Mouse (Mus musculus) heart, embryonic 15.5 days (tissue): ENCODE data around the gene Cpne6. TPM values are rescaled to one million over a fixed set of nuclear protein-coding genes. Genes with fewer than 3 reads are reported as not detected.
A peak's percentile ranks its signal among the peaks of the same experiment; 100 is the strongest.

Experiments used
- ATAC-seq: fragments of 200-750 bp; cut with Nextera tagmentation; replicated peaks from 2 replicates; pipeline ENCODE4 v1.8.0; 2017; ENCODE audit warnings: low read depth, moderate TSS enrichment; ENCODE audit not compliant: insufficient number of reproducible peaks, insufficient read depth, low FRiP score
- H3K27ac ChIP-seq: fragments of 300-500 bp; sonication (generic); 2 replicates; pipeline ENCODE4 v1.5.1; 2015; ENCODE audit warnings: mild to moderate bottlenecking, inconsistent platforms
- H3K27me3 ChIP-seq: fragments of 300-500 bp; sonication (generic); 2 replicates; pipeline ENCODE4 v1.6.1; 2015; ENCODE audit warnings: inconsistent platforms
- H3K36me3 ChIP-seq: fragments of 300-500 bp; sonication (generic); 2 replicates; pipeline ENCODE4 v1.6.1; 2015; ENCODE audit warnings: mild to moderate bottlenecking, inconsistent platforms
- H3K4me1 ChIP-seq: fragments of 300-500 bp; sonication (generic); replicated peaks from 2 replicates; pipeline ENCODE4 v1.6.1; 2015; ENCODE audit warnings: inconsistent platforms
- H3K4me2 ChIP-seq: fragments of 300-500 bp; sonication (generic); 2 replicates; pipeline ENCODE4 v1.6.1; 2015; ENCODE audit warnings: inconsistent platforms, mild to moderate bottlenecking, moderate library complexity
- H3K4me3 ChIP-seq: fragments of 300-500 bp; sonication (generic); 2 replicates; pipeline ENCODE4 v1.5.1; 2015; ENCODE audit warnings: mild to moderate bottlenecking, inconsistent platforms
- H3K9ac ChIP-seq: fragments of 300-500 bp; sonication (generic); 2 replicates; pipeline ENCODE4 v1.6.1; 2015; ENCODE audit warnings: mild to moderate bottlenecking, inconsistent platforms
- H3K9me3 ChIP-seq: fragments of 300-500 bp; sonication (generic); replicated peaks from 2 replicates; pipeline ENCODE4 v1.6.1; 2016; ENCODE audit warnings: inconsistent platforms
- WGBS: fragments of 180-500 bp; shearing (Covaris S2); methylation state at CpG from one replicate; pipeline ENCODE4 v1.1.7; 2015; ENCODE audit warnings: mixed read lengths; 5-methylcytosine and 5-hydroxymethylcytosine counted together
- polyA plus RNA-seq: library from polyadenylated mRNA; unstranded; fragments of >200 nt; fragmentation: Nextera tagmentation; extraction: Ambion mirVana; gene quantifications from 2 replicates; pipeline ENCODE4 v1.2.1, GENCODE M21; 2015

Gene Cpne6
- polyA plus RNA-seq, 1 experiment from 2014 or later = 0.30 TPM

DNA sequence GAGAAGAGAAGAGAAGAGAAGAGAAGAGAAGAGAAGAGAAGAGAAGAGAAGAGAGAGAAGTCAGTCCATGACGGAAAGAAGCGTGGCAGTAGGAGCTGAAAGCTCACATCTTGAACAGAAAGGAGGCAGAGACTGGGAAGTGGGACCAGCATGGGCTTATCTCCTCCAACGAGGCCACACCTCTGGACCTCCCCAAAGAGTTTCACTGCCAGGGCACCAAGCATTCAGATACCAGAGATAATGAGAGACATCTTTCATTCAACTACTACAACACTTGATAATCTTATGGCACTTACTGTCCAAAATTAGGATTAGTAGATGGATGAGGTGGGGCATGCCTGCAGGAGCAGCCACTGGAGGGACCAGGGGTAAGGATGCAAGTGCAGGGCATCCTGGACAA is 45.5 kb downstream of the Cpne6 start:
- H3K27me3 ChIP-seq = no peaks in the 10 kb centered on the region
- ATAC-seq = no peak
- no peak overlapping the region for H3K4me2 ChIP-seq
- H3K4me1 ChIP-seq = peaks cover 6% of the 10 kb centered on the region
- H3K9ac ChIP-seq = no peak overlapping the region
- H3K36me3 ChIP-seq = peaks cover under 1% of the 10 kb centered on the region; the same call in 1 of the 2 replicates
- H3K4me3 ChIP-seq = no peak overlapping the region
- WGBS = 44% methylated on average over 3 of the region's 3 CpGs
- H3K27ac ChIP-seq = no peak overlapping the region
- H3K9me3 ChIP-seq = no peaks in the 10 kb centered on the region

GRCm38 (mm10) chr14:55557003-55557402 is 46.8 kb downstream of the Cpne6 start:
- H3K27me3 ChIP-seq = no peaks in the 10 kb centered on the region
- H3K9ac ChIP-seq = no peak overlapping the region
- no peaks in the 10 kb centered on the region for H3K9me3 ChIP-seq
- H3K36me3 ChIP-seq = no peaks in the 10 kb centered on the region
- H3K4me2 ChIP-seq = no peak overlapping the region
- ATAC-seq = no peak
- no peak overlapping the region; the same call in 1 of the 2 replicates for H3K27ac ChIP-seq
- peaks cover 17% of the 10 kb centered on the region for H3K4me1 ChIP-seq
- no peak overlapping the region for H3K4me3 ChIP-seq
- WGBS = 26% methylated on average over 5 of the region's 5 CpGs

GRCm38 (mm10) chr14:55557587-55557986 is 47.3 kb downstream of the Cpne6 start:
- WGBS = 73% methylated on average over 3 of the region's 3 CpGs
- no peak for ATAC-seq
- Histone ChIP-seq H3K4me1 (peaks cover 21% of the 10 kb centered on the region), H3K9me3 (no peaks in the 10 kb centered on the region), H3K27ac (peak overlapping the region; percentile 12; the same call in 1 of the 2 replicates), H3K27me3 (no peaks in the 10 kb centered on the region), H3K36me3 (no peaks in the 10 kb centered on the region), H3K4me2 (no peak overlapping the region), H3K9ac (no peak overlapping the region), H3K4me3 (no peak overlapping the region)

GRCm38 (mm10) chr14:55558740-55559448 is 48.6 kb downstream of the Cpne6 start:
- Histone ChIP-seq H3K4me3 (0 out of 2 replicates have a peak overlapping the region, but pooled peaks have one; percentile 73), H3K36me3 (peaks cover 6% of the 10 kb centered on the region; the same call in 1 of the 2 replicates), H3K4me1 (peaks cover 21% of the 10 kb centered on the region), H3K27me3 (no peaks in the 10 kb centered on the region), H3K9ac (no peak overlapping the region), H3K9me3 (no peaks in the 10 kb centered on the region), H3K4me2 (peak overlapping the region; percentile 66), H3K27ac (peak overlapping the region; percentile 99)
- 53% methylated on average over 6 of the region's 6 CpGs for WGBS
- ATAC-seq = no peak

GRCm38 (mm10) chr14:55559799-55560201 is 49.6 kb downstream of the Cpne6 start, which contains the start of gene Dcaf11:
Dcaf11 (plus strand) TSS chr14:55560006.
- ATAC-seq = peak; percentile 82
- peak within 1 kb of the TSS; percentile 73 for H3K4me3 ChIP-seq
- WGBS = under 1% methylated on average over 27 of the region's 27 CpGs

GRCm38 (mm10) chr14:55560202-55561073 is 50.2 kb downstream of the Cpne6 start, which contains the start of gene A730061H03Rik:
A730061H03Rik (minus strand) TSS chr14:55560406.
- Histone ChIP-seq H3K4me3 (peak within 1 kb of the TSS; percentile 73), H3K27me3 (no peaks in the 10 kb centered on the region), H3K4me1 (peaks cover 21% of the 10 kb centered on the region), H3K9me3 (no peaks in the 10 kb centered on the region), H3K9ac (peak within 1 kb of the TSS; percentile 81), H3K27ac (peak within 1 kb of the TSS; percentile 99), H3K36me3 (peaks cover 20% of the 10 kb centered on the region), H3K4me2 (peak within 1 kb of the TSS; percentile 66)
- ATAC-seq = peak; percentile 95
- under 1% methylated on average over 51 of the region's 51 CpGs for WGBS

More at GRCm38 (mm10) chr14:55559799-55560201, 49.6 kb downstream of the Cpne6 start, which contains the start of gene Dcaf11:
- Histone ChIP-seq H3K27ac (peak within 1 kb of the TSS; percentile 99), H3K4me2 (peak within 1 kb of the TSS; percentile 66), H3K4me1 (peaks cover 21% of the 10 kb centered on the region), H3K36me3 (peaks cover 15% of the 10 kb centered on the region), H3K27me3 (no peaks in the 10 kb centered on the region), H3K9me3 (no peaks in the 10 kb centered on the region), H3K9ac (peak within 1 kb of the TSS; percentile 81)

GRCm38 (mm10) chr14:55561860-55562259 is 51.6 kb downstream of the Cpne6 start:
- no peaks in the 10 kb centered on the region for H3K9me3 ChIP-seq
- no peak overlapping the region for H3K4me2 ChIP-seq
- H3K9ac ChIP-seq = no peak overlapping the region
- no peak overlapping the region for H3K4me3 ChIP-seq
- no peak for ATAC-seq
- no peaks in the 10 kb centered on the region for H3K27me3 ChIP-seq
- peaks cover 21% of the 10 kb centered on the region for H3K4me1 ChIP-seq
- no peak overlapping the region for H3K27ac ChIP-seq
- WGBS = 86% methylated on average over 10 of the region's 10 CpGs
- H3K36me3 ChIP-seq = peaks cover 34% of the 10 kb centered on the region

DNA sequence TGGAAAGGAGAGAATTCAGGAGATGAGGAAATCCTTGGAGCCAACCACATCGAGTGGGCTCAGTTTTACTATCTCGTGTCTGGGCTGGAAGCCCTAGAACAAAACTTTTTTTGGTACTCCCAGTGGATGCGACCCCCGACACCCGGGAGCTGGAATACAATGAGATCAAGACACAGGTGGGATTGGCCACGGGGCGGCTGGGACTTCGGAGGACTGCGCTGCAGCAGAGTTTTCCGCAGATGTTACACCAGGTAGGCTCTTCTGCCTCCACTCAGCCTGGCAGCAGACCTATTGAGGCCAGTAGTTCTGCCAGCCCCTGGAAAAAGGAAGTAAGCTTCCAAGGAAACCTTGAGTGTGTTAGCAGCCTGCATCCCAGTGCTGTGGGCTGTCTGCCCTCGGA is 53.0 kb downstream of the Cpne6 start:
- Histone ChIP-seq H3K4me1 (peaks cover 17% of the 10 kb centered on the region), H3K9ac (no peak overlapping the region), H3K9me3 (no peaks in the 10 kb centered on the region), H3K36me3 (peaks cover 48% of the 10 kb centered on the region), H3K27ac (no peak overlapping the region), H3K27me3 (no peaks in the 10 kb centered on the region), H3K4me2 (no peak overlapping the region), H3K4me3 (no peak overlapping the region)
- 83% methylated on average over 11 of the region's 11 CpGs for WGBS
- no peak for ATAC-seq

GRCm38 (mm10) chr14:55565748-55566147 is 55.5 kb downstream of the Cpne6 start:
- H3K36me3 ChIP-seq = peaks cover 57% of the 10 kb centered on the region

More at GRCm38 (mm10) chr14:55565748-55566147, 55.5 kb downstream of the Cpne6 start:
- no peaks in the 10 kb centered on the region for H3K9me3 ChIP-seq
- H3K27me3 ChIP-seq = no peaks in the 10 kb centered on the region
- H3K9ac ChIP-seq = no peak overlapping the region
- H3K4me2 ChIP-seq = no peak overlapping the region
- no peak overlapping the region for H3K4me3 ChIP-seq
- no peak for ATAC-seq
- WGBS = 88% methylated on average over 3 of the region's 3 CpGs
- H3K27ac ChIP-seq = no peak overlapping the region
- peaks cover 20% of the 10 kb centered on the region for H3K4me1 ChIP-seq
